Mouse (Mus musculus) embryo, embryonic 11.5 days (tissue): ENCODE results near the gene AC129217.1.
A peak's percentile ranks its signal among the peaks of the same experiment; 100 is the strongest.

Experiments
- DNase-seq: peaks from one replicate; pipeline ENCODE4 v3.0.0-alpha.2; 2012; ENCODE audit warnings: low read depth, low spot score

The AC129217.1 gene

GRCm38 (mm10) chr19:8870838-8871237, 41.3 kb downstream of the AC129217.1 start:
- no peak for DNase-seq

- peak; percentile 91 for DNase-seq
Observed at GRCm38 (mm10) chr19:8871267-8872186, 42.0 kb downstream of the AC129217.1 start, which contains the start of gene Ubxn1. TSS of gene Ubxn1 (plus strand) at chr19:8871496.

DNA sequence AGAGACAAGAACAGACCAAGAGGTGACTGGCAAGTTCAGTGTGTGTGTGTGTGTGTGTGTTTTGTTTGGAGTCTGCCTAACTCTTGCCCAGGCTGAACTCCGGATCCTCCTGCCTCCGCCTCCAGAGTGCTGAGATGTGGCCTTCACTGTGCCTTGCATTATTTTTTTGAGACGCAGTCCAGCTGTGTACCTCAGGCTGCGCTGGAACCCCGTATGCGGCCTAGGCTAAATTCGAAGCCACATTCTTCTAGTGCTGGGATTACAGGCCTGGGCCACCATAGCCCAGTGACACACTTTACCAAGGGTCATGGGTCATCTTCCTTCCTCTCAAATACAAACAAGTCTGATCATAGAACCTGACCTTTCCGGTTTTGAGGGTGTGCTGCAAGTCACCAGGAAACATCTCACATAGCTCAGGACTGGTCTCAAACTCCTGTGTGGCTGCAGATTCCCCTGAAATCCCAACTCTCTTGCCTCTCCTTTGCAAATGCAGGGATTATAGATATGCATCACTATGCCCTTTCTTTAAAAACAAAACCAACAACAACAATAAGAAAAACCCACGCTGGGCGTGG, 42.8 kb downstream of the AC129217.1 start:
- DNase-seq = no peak

DNA sequence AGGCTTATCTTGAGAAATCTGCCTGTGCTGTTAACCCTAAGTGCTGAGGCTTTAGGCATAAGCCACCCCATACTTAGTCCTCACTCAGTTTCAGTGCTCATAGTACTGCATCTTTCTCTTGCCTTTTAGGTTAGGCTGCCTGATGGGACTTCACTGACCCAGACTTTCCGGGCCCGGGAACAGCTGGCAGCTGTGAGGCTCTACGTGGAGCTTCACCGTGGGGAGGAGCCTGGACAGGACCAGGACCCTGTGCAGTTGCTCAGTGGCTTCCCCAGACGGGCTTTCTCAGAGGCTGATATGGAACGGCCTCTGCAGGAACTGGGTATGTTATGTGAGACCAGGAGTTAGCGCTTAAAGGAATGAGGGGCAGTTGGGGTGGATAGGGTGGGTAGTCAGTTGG, 45.5 kb downstream of the AC129217.1 start:
- no peak for DNase-seq

GRCm38 (mm10) chr19:8880311-8881033, 50.9 kb downstream of the AC129217.1 start, which contains the start of gene Uqcc3:
TSS of gene Uqcc3 (minus strand) at chr19:8880923.
- peak; percentile 70 for DNase-seq

DNA sequence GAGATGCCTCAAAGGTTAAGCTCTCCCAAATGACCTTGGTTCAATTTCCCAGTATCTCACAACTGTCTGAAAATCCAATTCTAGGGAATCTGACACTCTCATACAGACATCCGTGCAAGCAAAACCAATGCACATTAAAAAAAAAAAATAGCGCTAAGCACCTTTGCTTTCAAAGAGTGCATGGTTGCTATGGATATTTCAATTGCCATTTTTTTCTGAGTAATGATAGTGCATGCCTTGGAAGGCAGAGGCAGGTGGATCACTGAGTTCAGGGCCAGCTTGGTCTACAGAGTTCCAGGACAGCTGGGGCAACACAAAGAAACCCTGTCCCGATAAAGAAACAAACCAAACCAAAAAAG, 51.4 kb downstream of the AC129217.1 start:
- DNase-seq = no peak

GRCm38 (mm10) chr19:8883616-8884015, 54.0 kb downstream of the AC129217.1 start, which contains the start of the genes Lbhd1 and Gm49403:
TSS of gene Lbhd1 (plus strand) at chr19:8883732.
TSS of gene Gm49403 (plus strand) at chr19:8883930.
- DNase-seq = no peak

GRCm38 (mm10) chr19:8886916-8887584, 57.5 kb downstream of the AC129217.1 start:
- no peak for DNase-seq

GRCm38 (mm10) chr19:8887585-8888463, 58.3 kb downstream of the AC129217.1 start:
- no peak for DNase-seq

DNA sequence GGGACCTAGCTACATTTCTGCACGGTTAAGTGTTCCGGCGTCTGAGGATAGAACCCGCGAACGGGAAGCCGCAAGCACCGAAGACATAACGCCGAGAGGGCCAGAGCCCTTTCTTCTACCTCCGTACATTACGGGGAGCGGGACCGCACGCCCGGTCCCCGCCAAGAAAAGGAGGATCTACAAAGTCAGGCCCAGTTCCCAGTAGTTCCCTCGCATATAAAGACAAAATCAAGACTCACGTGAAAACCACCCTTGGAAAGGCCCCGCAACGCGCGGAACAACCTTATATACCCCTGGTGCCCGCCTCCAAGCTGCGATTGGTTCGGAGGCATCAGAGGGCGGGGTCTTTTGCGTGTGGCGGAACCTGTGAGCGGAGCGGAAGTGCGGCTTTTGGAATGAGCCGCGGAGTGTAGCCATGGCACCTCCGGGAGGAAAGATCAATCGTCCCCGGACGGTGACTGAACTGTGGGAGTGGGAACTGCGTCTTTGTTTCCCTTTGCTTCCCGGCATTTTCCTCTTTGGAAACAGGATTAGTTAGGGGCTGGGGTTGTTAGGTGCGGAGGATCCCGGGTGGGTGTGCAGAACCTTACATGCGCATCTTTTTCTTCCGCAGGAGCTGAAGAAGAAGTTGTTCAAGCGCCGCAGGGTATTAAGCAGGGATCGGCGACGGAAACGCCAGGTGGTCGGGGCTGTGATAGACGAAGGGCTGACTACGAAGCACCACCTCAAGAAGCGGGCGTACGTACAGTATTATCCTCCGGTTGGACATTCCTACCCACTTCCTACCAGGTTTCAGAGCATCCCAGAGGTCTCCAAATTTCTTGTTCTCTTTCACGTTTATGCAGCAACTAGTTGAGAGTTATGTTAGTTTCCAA, 59.2 kb downstream of the AC129217.1 start, which contains the start of the genes 1810009A15Rik and Gm49416:
Gene 1810009A15Rik (plus strand): TSS at position 343 of the 875 bp plus-strand sequence.
Gene Gm49416 (plus strand): TSS at position 416 of the 875 bp plus-strand sequence.
- DNase-seq = peak; percentile 95
